Mouse (Mus musculus) ES-E14 (cell line): Measurements from ENCODE around the gene Zfp652.
"Not testable (repeated sequence)": the region's sequence is repeated elsewhere in the genome, so short reads cannot be mapped to it uniquely, and the experiment has no call there.

Source experiments
- HCFC1 ChIP-seq: IDR thresholded peaks from 2 replicates; pipeline ENCODE4 v1.6.1; 2012; ENCODE audit warnings: low read length, inconsistent platforms, borderline replicate concordance; ENCODE audit not compliant: insufficient read depth
- MAFK ChIP-seq: IDR thresholded peaks from 2 replicates; pipeline ENCODE4 v1.6.1; 2014; ENCODE audit warnings: mild to moderate bottlenecking, low read depth, low read length, inconsistent platforms; ENCODE audit not compliant: insufficient read depth

DNA sequence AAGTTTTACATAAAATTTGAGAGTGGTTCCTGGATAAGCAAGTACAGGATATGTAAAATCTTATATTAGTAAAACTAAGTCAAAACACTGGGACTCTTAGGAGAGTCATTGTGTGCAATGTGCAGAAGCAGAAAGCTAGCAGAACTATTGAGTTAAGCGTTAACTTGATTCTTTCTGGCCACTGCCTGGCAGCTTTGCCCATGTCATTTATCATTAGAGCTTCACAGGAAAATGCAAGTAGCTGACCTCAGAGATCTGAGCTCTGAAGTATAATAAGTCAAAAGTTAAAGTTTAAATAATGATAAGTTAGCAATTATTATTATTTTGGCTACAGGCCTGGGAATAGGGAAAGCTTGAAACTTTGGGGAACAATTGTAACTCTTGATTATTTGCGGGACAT lies 167.4 kb downstream of the Zfp652 start:
- TF ChIP-seq HCFC1, MAFK: not testable (repeated sequence)
